Mouse (Mus musculus): Measurements from ENCODE around the gene Ubr7.

Gene Ubr7

DNA sequence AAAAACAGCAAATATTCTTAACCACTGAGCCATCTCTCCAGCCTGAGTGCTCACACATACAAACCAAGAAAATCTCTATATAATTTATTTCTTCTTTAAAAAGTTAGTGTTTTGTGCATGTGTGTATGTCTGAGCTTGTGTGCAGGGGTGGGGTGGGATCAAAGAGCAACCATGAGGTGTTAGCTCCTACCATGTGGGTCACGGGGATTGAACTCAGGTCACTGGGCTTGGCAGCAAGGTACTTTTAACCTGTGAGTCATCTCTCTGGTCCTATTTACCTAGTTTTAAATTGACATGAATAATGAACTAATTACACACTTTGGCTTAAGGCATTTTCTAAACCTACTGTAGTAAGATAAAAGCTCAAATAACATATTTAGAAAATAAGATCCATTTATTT, 68.6 kb downstream of the Ubr7 start:
- no peak for DNase-seq (ENCODE audit: extremely low read depth, low read depth)

DNA sequence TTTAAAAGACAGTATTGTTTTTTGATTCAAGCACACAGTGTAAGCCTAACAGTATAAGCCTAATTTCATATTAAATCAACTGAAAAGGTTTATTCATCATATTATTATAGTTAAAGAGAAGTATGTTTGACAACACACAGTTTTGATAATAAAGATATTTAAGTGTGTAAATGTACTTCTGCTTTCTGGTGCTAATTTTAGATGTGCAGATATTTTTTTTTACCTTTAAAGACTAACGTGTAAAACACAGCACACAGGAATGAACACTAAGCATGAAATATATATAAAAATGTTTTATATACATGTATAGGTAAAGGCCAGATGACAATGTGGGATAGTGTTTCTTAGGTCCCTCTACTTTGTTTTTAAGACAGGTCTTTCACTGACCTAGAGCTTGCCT, 69.4 kb downstream of the Ubr7 start:
- DNase-seq (ENCODE audit: extremely low read depth, low read depth) = peak; percentile 3
